Mouse (Mus musculus) naive thymus-derived CD4-positive, alpha-beta T cell, adult 2 months (primary cell): ENCODE data around the gene Thoc2.
"Not testable (repeated sequence)": the region's sequence is repeated elsewhere in the genome, so short reads cannot be mapped to it uniquely, and the experiment has no call there.

Experiments
- DNase-seq: peaks from one replicate; pipeline ENCODE4 v3.0.0-alpha.2; 2011; ENCODE audit warnings: low read depth

The Thoc2 gene

DNA sequence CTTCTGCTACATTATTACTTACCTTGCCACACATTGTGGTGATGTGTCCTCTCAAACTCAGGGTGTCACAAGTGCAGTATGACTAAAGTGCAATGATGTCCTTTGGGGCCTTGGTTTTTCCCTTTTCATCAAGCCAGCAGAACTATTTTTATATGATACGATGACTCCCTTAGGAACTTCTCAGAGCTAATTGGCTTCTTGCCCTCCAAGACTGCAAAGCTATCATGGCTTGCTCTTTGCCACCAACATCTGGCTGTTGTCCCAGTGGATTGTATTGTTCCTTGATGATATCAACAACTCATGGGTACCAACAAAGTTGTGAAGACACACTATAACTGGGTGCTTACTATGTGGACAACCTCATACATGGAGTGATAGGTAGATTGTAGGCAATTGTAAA, at the start of gene Thoc2:
Thoc2 (minus strand) TSS at position 101 of the 400 bp plus-strand sequence.
- DNase-seq, result no peak

- no peak for DNase-seq
Measured at GRCm38 (mm10) chrX:41970096-41970495, 49.6 kb upstream of the Thoc2 start.

DNA sequence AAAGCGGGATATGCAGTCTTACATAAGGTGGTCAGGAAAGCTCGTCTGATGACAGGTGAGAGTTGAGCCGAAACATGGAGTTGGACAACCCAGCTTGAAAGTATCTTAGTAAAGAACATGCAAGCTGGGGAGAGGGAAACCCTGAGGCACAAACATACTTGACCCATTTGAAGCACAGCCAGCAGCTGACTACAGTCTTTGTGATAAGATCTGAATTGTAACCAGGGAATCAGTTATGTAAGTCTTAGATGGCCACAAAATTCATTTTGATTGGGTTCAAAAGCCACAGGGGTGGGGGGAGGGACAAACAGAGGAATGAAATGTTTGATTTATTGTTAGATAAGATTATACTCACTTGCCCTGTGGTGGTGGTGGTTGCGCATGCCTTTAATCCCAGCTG, 48.9 kb upstream of the Thoc2 start:
- no peak for DNase-seq

DNA sequence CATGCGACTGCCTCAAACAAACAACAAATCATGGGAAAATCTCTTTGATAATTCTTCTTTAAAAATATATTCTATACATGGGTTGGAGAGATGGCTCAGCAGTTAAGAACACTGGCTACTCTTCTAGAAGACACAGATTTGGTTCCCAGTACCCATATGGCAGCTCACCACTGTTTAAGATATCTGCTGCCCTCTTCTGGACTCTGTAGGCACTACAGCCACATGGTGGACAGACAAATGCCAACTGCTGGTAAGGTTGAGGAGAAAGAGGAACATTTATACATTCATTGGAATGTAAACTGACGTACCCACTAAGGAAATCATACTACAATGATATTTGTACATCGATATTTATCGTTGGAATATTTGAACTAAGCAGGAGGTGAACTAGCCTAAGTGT, 36.7 kb upstream of the Thoc2 start:
- DNase-seq, result peak; percentile 54

- no peak for DNase-seq
Measured at GRCm38 (mm10) chrX:41941840-41942239, 21.4 kb upstream of the Thoc2 start.

- not testable (repeated sequence) for DNase-seq
Measured at GRCm38 (mm10) chrX:41931821-41932220, 11.3 kb upstream of the Thoc2 start.

DNA sequence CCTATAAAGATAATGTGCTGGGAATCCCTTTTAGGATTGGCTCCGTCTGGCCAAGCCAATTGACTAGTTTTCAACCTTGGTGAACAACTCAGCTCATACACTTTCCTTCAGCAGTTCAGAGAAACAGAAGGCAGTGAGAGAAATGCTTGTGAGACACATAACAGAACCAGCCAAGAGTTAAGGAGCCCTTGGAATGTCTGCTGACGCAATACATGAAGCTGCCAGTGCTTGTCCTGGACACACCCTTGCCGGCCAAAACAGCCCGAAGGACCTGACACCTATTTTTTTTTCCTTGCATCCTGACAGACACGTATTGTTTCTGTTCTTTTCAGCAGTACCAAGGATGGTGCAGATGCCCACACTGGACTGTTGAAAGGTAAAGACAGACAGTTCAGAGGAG, 4.2 kb upstream of the Thoc2 start:
- no peak for DNase-seq

- no peak for DNase-seq
Measured at GRCm38 (mm10) chrX:41912061-41912401, 8.4 kb downstream of the Thoc2 start.

GRCm38 (mm10) chrX:41911390-41912060, 8.9 kb downstream of the Thoc2 start:
- DNase-seq, result peak; percentile 90

- no peak for DNase-seq
Measured at GRCm38 (mm10) chrX:41910981-41911380, 9.5 kb downstream of the Thoc2 start.

- peak; percentile 24 for DNase-seq
Measured at GRCm38 (mm10) chrX:41910471-41910870, 10.0 kb downstream of the Thoc2 start.

GRCm38 (mm10) chrX:41884759-41885505, 35.5 kb downstream of the Thoc2 start:
- DNase-seq, result no peak

- DNase-seq, result no peak
Measured at GRCm38 (mm10) chrX:41876581-41876980, 43.9 kb downstream of the Thoc2 start.

DNA sequence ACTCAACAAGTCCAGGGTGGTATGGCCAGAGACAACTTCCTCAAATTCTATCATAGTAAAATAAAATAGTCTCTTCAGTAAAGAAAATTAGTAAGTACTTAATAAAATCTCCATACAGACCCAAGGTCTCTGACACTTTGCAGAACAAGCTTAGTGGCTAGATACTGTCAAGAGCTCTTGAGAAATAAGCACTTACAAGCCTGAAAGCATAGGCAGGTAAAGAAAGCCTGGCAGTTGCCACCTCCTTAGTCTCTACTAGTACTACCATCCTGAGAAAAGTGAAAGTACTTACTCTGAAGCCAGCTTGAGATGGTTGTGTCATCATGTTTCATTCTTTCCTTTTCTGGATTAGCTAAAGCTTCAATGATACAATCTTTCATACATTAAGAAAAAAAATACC, 82.7 kb downstream of the Thoc2 start:
- DNase-seq, result no peak

GRCm38 (mm10) chrX:41805592-41805991, 114.9 kb downstream of the Thoc2 start:
- DNase-seq, result no peak

DNA sequence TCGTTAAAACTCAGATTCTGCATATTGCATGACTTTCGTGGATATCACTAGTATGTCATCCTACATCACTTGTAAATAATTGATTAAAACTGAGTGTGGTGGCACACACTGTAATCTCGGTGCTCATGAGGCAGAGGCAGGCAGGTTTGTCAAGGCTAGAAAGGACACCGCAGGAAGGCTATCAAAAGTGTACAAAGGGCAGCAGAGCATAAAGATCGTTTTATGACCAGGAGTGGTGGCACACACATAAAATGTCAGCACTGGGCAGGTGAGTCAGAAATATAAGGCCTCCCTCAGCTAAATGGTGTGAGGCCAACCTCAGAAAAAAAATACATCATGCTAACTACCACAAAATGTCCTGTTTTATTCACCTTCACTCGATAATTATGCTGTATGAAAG, 127.2 kb downstream of the Thoc2 start:
- no peak for DNase-seq
